Mouse (Mus musculus) heart, postnatal 36 days (tissue): ENCODE results near the gene Kpna7. TPM values are rescaled to one million over a fixed set of nuclear protein-coding genes. Genes with fewer than 3 reads are reported as not detected.
A peak's percentile ranks its signal among the peaks of the same experiment; 100 is the strongest.
"Not testable (repeated sequence)": the region's sequence is repeated elsewhere in the genome, so short reads cannot be mapped to it uniquely, and the experiment has no call there.

Source experiments
- DNase-seq, 2 experiments: peaks; one replicate each; pipeline ENCODE4 v3.0.0; 2021 to 2022
- intact Hi-C: fragments of 180-260 bp; cut with DNase I; formaldehyde crosslinking; loops from one replicate; pipeline ENCODE4 v1.15.1; 2025
- total RNA-seq, 2 experiments: library from RNA; stranded (reverse); gene quantifications; 2 replicates each; pipeline ENCODE4 v1.2.3; 2021

Gene Kpna7
- total RNA-seq, 2 experiments from 2014 or later = not detected

- DNase-seq = no peak
- intact Hi-C loops = no loop called here
Observed at GRCm38 (mm10) chr5:145105694-145106275, 22.0 kb upstream of the Kpna7 start.

- intact Hi-C loops = no loop called here
- no peak for DNase-seq
Observed at GRCm38 (mm10) chr5:145104328-145104727, 20.5 kb upstream of the Kpna7 start.

- intact Hi-C loops = no loop called here
- no peak for DNase-seq
Observed at GRCm38 (mm10) chr5:145102706-145103105, 18.9 kb upstream of the Kpna7 start.

GRCm38 (mm10) chr5:145101451-145101850, 17.6 kb upstream of the Kpna7 start:
- DNase-seq, intact Hi-C loops: not testable (repeated sequence)

GRCm38 (mm10) chr5:145100960-145101359, 17.1 kb upstream of the Kpna7 start:
- DNase-seq = no peak
- intact Hi-C loops = no loop called here

- intact Hi-C loops = no loop called here
- DNase-seq = no peak
Observed at GRCm38 (mm10) chr5:145098340-145098821, 14.6 kb upstream of the Kpna7 start.

- DNase-seq = no peak
- intact Hi-C loops = no loop called here
Observed at GRCm38 (mm10) chr5:145096195-145096594, 12.4 kb upstream of the Kpna7 start.

GRCm38 (mm10) chr5:145089878-145090277, 6.0 kb upstream of the Kpna7 start:
- DNase-seq = no peak
- intact Hi-C loops = no loop called here

- DNase-seq = no peak
- intact Hi-C loops = no loop called here
Observed at GRCm38 (mm10) chr5:145088186-145088585, 4.4 kb upstream of the Kpna7 start.

GRCm38 (mm10) chr5:145084822-145085221, 992 bp upstream of the Kpna7 start:
- DNase-seq = no peak
- intact Hi-C loops = loop anchor here (2.0 kb wide), 1 partner anchor 28 kb away; no protein-coding TSS in a partner anchor

- DNase-seq, intact Hi-C loops: not testable (repeated sequence)
Observed at GRCm38 (mm10) chr5:145083201-145083600, 629 bp downstream of the Kpna7 start.

GRCm38 (mm10) chr5:145081866-145082613, 1.8 kb downstream of the Kpna7 start:
- DNase-seq = no peak
- intact Hi-C loops = no loop called here

- intact Hi-C loops = no loop called here
Observed at GRCm38 (mm10) chr5:145075081-145075480, 8.7 kb downstream of the Kpna7 start.

GRCm38 (mm10) chr5:145071342-145071741, 12.5 kb downstream of the Kpna7 start:
- DNase-seq = no peak
- intact Hi-C loops = loop anchor here (5.0 kb wide), 2 partner anchors 41 to 74 kb away; partner anchors contain the start of gene Arpc1b

More at GRCm38 (mm10) chr5:145075081-145075480, 8.7 kb downstream of the Kpna7 start:
- DNase-seq = no peak

- DNase-seq = peak; percentile 65 to 80
- intact Hi-C loops = loop anchor here (5.0 kb wide), 4 partner anchors 43 to 187 kb away; partner anchors contain the start of gene Arpc1b
Observed at GRCm38 (mm10) chr5:145069707-145070106, 14.1 kb downstream of the Kpna7 start.

GRCm38 (mm10) chr5:145068863-145069262, 15.0 kb downstream of the Kpna7 start:
- DNase-seq = no peak
- intact Hi-C loops = loop anchor here (5.0 kb wide), 2 partner anchors 52 to 187 kb away; no protein-coding TSS in a partner anchor

GRCm38 (mm10) chr5:145064765-145065340, 19.0 kb downstream of the Kpna7 start:
- intact Hi-C loops = loop anchor here (5.0 kb wide), 2 partner anchors 48 to 183 kb away; no protein-coding TSS in a partner anchor
- DNase-seq = no peak

- DNase-seq = no peak
- intact Hi-C loops = no loop called here
Observed at GRCm38 (mm10) chr5:145059524-145059923, 24.3 kb downstream of the Kpna7 start.

GRCm38 (mm10) chr5:145058722-145059121, 25.1 kb downstream of the Kpna7 start:
- intact Hi-C loops = no loop called here
- no peak for DNase-seq

GRCm38 (mm10) chr5:145057907-145058306, 25.9 kb downstream of the Kpna7 start:
- intact Hi-C loops = no loop called here
- DNase-seq = no peak

- intact Hi-C loops, DNase-seq: not testable (repeated sequence)
Observed at GRCm38 (mm10) chr5:145054187-145054586, 29.6 kb downstream of the Kpna7 start.
